Mouse (Mus musculus): ENCODE results near the gene Rdh19. TPM values are rescaled to one million over a fixed set of nuclear protein-coding genes. Genes with fewer than 3 reads are reported as not detected.
"Not testable (repeated sequence)": the region's sequence is repeated elsewhere in the genome, so short reads cannot be mapped to it uniquely, and the experiment has no call there.

Rdh19 gene
- polyA plus RNA-seq, 1 experiment from 2014 or later: not detected

- not testable (repeated sequence) for H3K4me2 ChIP-seq (replicated peaks); H3K27me3 ChIP-seq (ENCODE audit: control insufficient read depth, insufficient read depth, low read length); H3K4me1 ChIP-seq (replicated peaks; ENCODE audit: control insufficient read depth, insufficient read depth, low read length); H3K36me3 ChIP-seq (replicated peaks; ENCODE audit: control insufficient read depth, insufficient read depth); H3K4me3 ChIP-seq (replicated peaks; ENCODE audit: low read length); DNase-seq (ENCODE audit: low spot score); H3K9me3 ChIP-seq (ENCODE audit: control insufficient read depth, low read length); H3K27ac ChIP-seq; H3K9ac ChIP-seq; ATAC-seq (ENCODE audit: low FRiP score)
- WGBS: 94% methylated on average over 1 of the region's 1 CpGs
Observed at GRCm38 (mm10) chr10:127834186-127834585, 15.5 kb upstream of the Rdh19 start.

DNA sequence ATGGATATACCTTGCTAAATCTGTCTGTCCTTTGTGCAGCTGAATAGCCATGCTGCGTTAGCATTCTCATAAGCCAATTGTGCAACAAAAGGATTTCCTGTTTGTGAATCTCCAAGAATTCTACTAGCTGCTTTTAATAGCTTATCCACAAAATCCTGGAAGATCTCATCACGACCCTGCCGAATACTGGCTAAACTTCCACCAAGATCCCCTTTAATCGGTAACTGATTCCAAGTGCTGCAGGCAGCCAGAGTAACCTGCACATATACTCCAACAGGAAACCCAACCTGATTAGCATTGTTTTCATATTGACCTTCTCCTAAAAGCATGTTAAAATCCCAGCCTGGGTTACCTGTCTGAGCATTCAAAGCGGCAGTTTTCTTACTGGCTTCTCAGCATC lies 14.4 kb upstream of the Rdh19 start:
- no peak for ATAC-seq (ENCODE audit: low FRiP score)
- no peak overlapping the region for H3K4me3 ChIP-seq (replicated peaks; ENCODE audit: low read length)
- H3K9ac ChIP-seq: no peak overlapping the region

DNA sequence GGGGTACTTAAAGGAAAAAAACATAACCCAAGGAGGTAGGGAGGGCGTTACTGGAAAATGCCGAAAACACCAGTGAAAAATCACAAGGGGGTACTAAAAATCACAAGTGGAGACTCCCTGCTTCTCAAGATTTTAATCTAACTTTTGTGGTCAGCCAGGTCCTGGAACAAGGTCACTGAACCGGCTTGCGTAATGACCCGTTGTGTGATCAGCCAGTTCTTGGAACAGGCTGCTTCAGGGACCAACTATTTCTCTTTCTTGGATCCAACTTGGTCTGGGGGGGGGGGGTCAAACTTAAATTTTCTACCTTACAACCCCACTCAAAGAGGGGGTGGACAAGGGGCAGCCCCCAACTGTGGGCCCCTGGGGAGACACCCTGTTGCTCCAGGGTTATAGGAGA lies 11.9 kb upstream of the Rdh19 start:
- H3K4me3 ChIP-seq (replicated peaks; ENCODE audit: low read length); H3K4me2 ChIP-seq (replicated peaks); ATAC-seq (ENCODE audit: low FRiP score); H3K9ac ChIP-seq; DNase-seq (ENCODE audit: low spot score); H3K9me3 ChIP-seq (ENCODE audit: control insufficient read depth, low read length); H3K4me1 ChIP-seq (replicated peaks; ENCODE audit: control insufficient read depth, insufficient read depth, low read length); H3K27me3 ChIP-seq (ENCODE audit: control insufficient read depth, insufficient read depth, low read length); H3K27ac ChIP-seq; H3K36me3 ChIP-seq (replicated peaks; ENCODE audit: control insufficient read depth, insufficient read depth): not testable (repeated sequence)
- WGBS: 95% methylated on average over 5 of the region's 5 CpGs

More for the DNA sequence above, 14.4 kb upstream of the Rdh19 start:
- Histone ChIP-seq H3K4me1 (replicated peaks; ENCODE audit: control insufficient read depth, insufficient read depth, low read length) (no peaks in the 10 kb centered on the region), H3K4me2 (replicated peaks) (no peak overlapping the region), H3K9me3 (ENCODE audit: control insufficient read depth, low read length) (no peaks in the 10 kb centered on the region), H3K27ac (no peak overlapping the region), H3K36me3 (replicated peaks; ENCODE audit: control insufficient read depth, insufficient read depth) (no peaks in the 10 kb centered on the region), H3K27me3 (ENCODE audit: control insufficient read depth, insufficient read depth, low read length) (no peaks in the 10 kb centered on the region)
- no peak for DNase-seq (ENCODE audit: low spot score)
- WGBS: 90% methylated on average over 5 of the region's 5 CpGs

DNA sequence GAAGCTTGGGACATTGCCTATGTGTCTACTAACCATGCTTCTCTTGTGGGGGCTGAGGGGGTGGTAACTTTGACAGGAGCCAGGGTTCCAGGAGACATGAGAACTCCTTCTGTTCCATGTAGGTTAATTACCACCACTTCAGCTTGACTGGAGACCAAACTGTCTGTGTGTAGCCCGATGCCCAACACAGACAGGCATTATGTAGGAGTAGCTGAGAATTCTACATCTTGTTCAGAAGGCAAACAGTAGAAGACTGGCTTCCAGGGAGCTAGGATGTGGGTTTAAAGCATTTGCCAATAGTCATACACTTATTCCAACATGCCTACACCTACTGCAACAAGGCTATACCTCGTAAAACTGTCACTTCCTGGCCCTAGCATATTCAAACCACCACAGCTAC lies 11.2 kb upstream of the Rdh19 start:
- DNase-seq (ENCODE audit: low spot score): no peak
- 90% methylated on average over 2 of the region's 2 CpGs for WGBS
- Histone ChIP-seq H3K27ac (no peak overlapping the region), H3K4me1 (replicated peaks; ENCODE audit: control insufficient read depth, insufficient read depth, low read length) (no peaks in the 10 kb centered on the region), H3K4me2 (replicated peaks) (no peak overlapping the region), H3K36me3 (replicated peaks; ENCODE audit: control insufficient read depth, insufficient read depth) (no peaks in the 10 kb centered on the region), H3K9me3 (ENCODE audit: control insufficient read depth, low read length) (no peaks in the 10 kb centered on the region), H3K27me3 (ENCODE audit: control insufficient read depth, insufficient read depth, low read length) (no peaks in the 10 kb centered on the region), H3K9ac (no peak overlapping the region), H3K4me3 (replicated peaks; ENCODE audit: low read length) (no peak overlapping the region)
- no peak for ATAC-seq (ENCODE audit: low FRiP score)

GRCm38 (mm10) chr10:127840776-127841175 lies 9.0 kb upstream of the Rdh19 start:
- ATAC-seq (ENCODE audit: low FRiP score) (no peak), DNase-seq (ENCODE audit: low spot score) (no peak)
- no peaks in the 10 kb centered on the region for H3K4me1 ChIP-seq (replicated peaks; ENCODE audit: control insufficient read depth, insufficient read depth, low read length)
- H3K9ac ChIP-seq: no peak overlapping the region
- no peak overlapping the region for H3K27ac ChIP-seq
- H3K4me3 ChIP-seq (replicated peaks; ENCODE audit: low read length): no peak overlapping the region
- WGBS: 73% methylated on average over 2 of the region's 2 CpGs
- H3K36me3 ChIP-seq (replicated peaks; ENCODE audit: control insufficient read depth, insufficient read depth): no peaks in the 10 kb centered on the region
- no peaks in the 10 kb centered on the region for H3K27me3 ChIP-seq (ENCODE audit: control insufficient read depth, insufficient read depth, low read length)
- H3K9me3 ChIP-seq (ENCODE audit: control insufficient read depth, low read length): no peaks in the 10 kb centered on the region
- H3K4me2 ChIP-seq (replicated peaks): no peak overlapping the region

GRCm38 (mm10) chr10:127845945-127846344 lies 3.8 kb upstream of the Rdh19 start:
- not testable (repeated sequence) for DNase-seq (ENCODE audit: low spot score); H3K4me2 ChIP-seq (replicated peaks); H3K4me3 ChIP-seq (replicated peaks; ENCODE audit: low read length); H3K27ac ChIP-seq; H3K36me3 ChIP-seq (replicated peaks; ENCODE audit: control insufficient read depth, insufficient read depth); ATAC-seq (ENCODE audit: low FRiP score); H3K9ac ChIP-seq; H3K9me3 ChIP-seq (ENCODE audit: control insufficient read depth, low read length); H3K27me3 ChIP-seq (ENCODE audit: control insufficient read depth, insufficient read depth, low read length); H3K4me1 ChIP-seq (replicated peaks; ENCODE audit: control insufficient read depth, insufficient read depth, low read length)
- WGBS: 97% methylated on average over 5 of the region's 5 CpGs

- H3K9ac ChIP-seq: no peak overlapping the region
- H3K4me3 ChIP-seq (replicated peaks; ENCODE audit: low read length): no peak overlapping the region
- no peak overlapping the region for H3K27ac ChIP-seq
- H3K4me1 ChIP-seq (replicated peaks; ENCODE audit: control insufficient read depth, insufficient read depth, low read length): no peaks in the 10 kb centered on the region
- ATAC-seq (ENCODE audit: low FRiP score) (no peak), DNase-seq (ENCODE audit: low spot score) (no peak)
- H3K4me2 ChIP-seq (replicated peaks): no peak overlapping the region
- H3K27me3 ChIP-seq (ENCODE audit: control insufficient read depth, insufficient read depth, low read length): no peaks in the 10 kb centered on the region
- 90% methylated on average over 1 of the region's 1 CpGs for WGBS
- H3K36me3 ChIP-seq (replicated peaks; ENCODE audit: control insufficient read depth, insufficient read depth): no peaks in the 10 kb centered on the region
- no peaks in the 10 kb centered on the region for H3K9me3 ChIP-seq (ENCODE audit: control insufficient read depth, low read length)
Observed at GRCm38 (mm10) chr10:127848089-127848488, 1.6 kb upstream of the Rdh19 start.

DNA sequence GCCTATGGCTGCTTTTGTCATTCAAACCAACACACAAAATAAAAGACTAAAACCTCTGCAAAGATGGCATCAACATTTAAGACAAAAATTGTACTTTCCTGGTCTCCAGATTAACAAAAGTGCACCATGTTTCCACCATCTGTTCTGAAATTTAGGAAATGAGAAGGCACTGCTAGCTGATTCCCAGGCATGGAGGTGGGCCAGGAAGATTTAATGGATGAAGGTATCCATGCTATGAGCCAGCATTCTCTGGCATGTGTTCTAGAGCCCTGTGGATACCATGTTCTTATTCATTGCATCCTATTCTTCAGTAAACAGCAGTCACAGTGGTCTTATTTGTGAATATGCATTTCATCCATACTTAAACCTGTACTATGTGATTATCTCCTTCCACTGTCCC lies 6.6 kb downstream of the Rdh19 start:
- H3K4me2 ChIP-seq (replicated peaks): no peak overlapping the region
- H3K27ac ChIP-seq: no peak overlapping the region
- H3K9ac ChIP-seq: no peak overlapping the region
- H3K27me3 ChIP-seq (ENCODE audit: control insufficient read depth, insufficient read depth, low read length): no peaks in the 10 kb centered on the region
- H3K9me3 ChIP-seq (ENCODE audit: control insufficient read depth, low read length): no peaks in the 10 kb centered on the region
- no peak for DNase-seq (ENCODE audit: low spot score)
- no peaks in the 10 kb centered on the region for H3K36me3 ChIP-seq (replicated peaks; ENCODE audit: control insufficient read depth, insufficient read depth)
- H3K4me3 ChIP-seq (replicated peaks; ENCODE audit: low read length): no peak overlapping the region
- ATAC-seq (ENCODE audit: low FRiP score): no peak
- H3K4me1 ChIP-seq (replicated peaks; ENCODE audit: control insufficient read depth, insufficient read depth, low read length): no peaks in the 10 kb centered on the region

DNA sequence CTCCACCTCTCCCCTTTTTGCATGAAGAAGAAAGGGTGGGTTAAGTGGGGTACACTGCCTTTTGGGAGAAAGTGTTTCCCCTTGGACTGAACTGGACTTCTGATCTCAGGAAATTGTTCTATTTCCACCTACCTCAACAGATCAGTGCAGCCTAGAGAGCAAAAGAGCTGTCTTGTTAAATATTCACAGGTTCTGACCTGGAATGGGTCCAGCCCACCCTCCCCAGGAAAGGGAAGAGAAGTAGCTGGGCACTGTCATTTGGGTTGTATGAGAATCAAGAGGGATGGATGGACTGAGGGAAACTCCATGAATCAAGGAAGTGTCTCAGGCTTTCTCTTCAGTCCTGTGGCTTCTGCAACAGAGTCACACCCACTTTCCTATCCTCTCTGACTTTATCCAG lies 15.2 kb downstream of the Rdh19 start:
- H3K4me3 ChIP-seq (replicated peaks; ENCODE audit: low read length): no peak overlapping the region
- H3K4me1 ChIP-seq (replicated peaks; ENCODE audit: control insufficient read depth, insufficient read depth, low read length): no peaks in the 10 kb centered on the region
- H3K27me3 ChIP-seq (ENCODE audit: control insufficient read depth, insufficient read depth, low read length): no peaks in the 10 kb centered on the region
- H3K9ac ChIP-seq: no peak overlapping the region
- DNase-seq (ENCODE audit: low spot score) (no peak), ATAC-seq (ENCODE audit: low FRiP score) (no peak)
- H3K27ac ChIP-seq: no peak overlapping the region
- H3K9me3 ChIP-seq (ENCODE audit: control insufficient read depth, low read length): no peaks in the 10 kb centered on the region
- H3K36me3 ChIP-seq (replicated peaks; ENCODE audit: control insufficient read depth, insufficient read depth): no peaks in the 10 kb centered on the region
- no peak overlapping the region for H3K4me2 ChIP-seq (replicated peaks)

GRCm38 (mm10) chr10:127866232-127866631 lies 16.5 kb downstream of the Rdh19 start, which contains the start of gene Rdh16f2:
Rdh16f2 (plus strand) TSS chr10:127866474.
- DNase-seq (ENCODE audit: low spot score): no peak
- 91% methylated on average over 3 of the region's 3 CpGs for WGBS
- no peak within 1 kb of the TSS for H3K9ac ChIP-seq
- H3K4me3 ChIP-seq (replicated peaks; ENCODE audit: low read length): no peak within 1 kb of the TSS
- no peaks in the 10 kb centered on the region for H3K36me3 ChIP-seq (replicated peaks; ENCODE audit: control insufficient read depth, insufficient read depth)
- no peak within 1 kb of the TSS for H3K27ac ChIP-seq
- H3K4me1 ChIP-seq (replicated peaks; ENCODE audit: control insufficient read depth, insufficient read depth, low read length): no peaks in the 10 kb centered on the region
- peaks cover 3% of the 10 kb centered on the region; the same call in 1 of the 2 replicates for H3K9me3 ChIP-seq (ENCODE audit: control insufficient read depth, low read length)
- no peak for ATAC-seq (ENCODE audit: low FRiP score)
- H3K4me2 ChIP-seq (replicated peaks): no peak within 1 kb of the TSS
- H3K27me3 ChIP-seq (ENCODE audit: control insufficient read depth, insufficient read depth, low read length): no peaks in the 10 kb centered on the region
